Comparison of ENCODE assay signal across 16 mouse cellular contexts in genomic region chr5:124056956-124057355, GRCm38 (mm10).
"Had no signal": no experiment of that assay in that cellular context is flagged by ENCODE, and none has a peak within 500 bp of the region (broad histone marks: within the 10 kb centered on the region; RNA-seq: fewer than 3 reads in every experiment).

No protein-coding gene starts in this region.

- H3K4me3 ChIP-seq: left cerebral cortex, adult 2 months; lung, embryonic 15.5 days; megakaryocyte, embryonic 14.5 days; midbrain, embryonic 12.5 days; midbrain, embryonic 15.5 days; myocyte; neural tube, embryonic 13.5 days had no signal

- DNase-seq: kidney, adult 18-20 months; kidney, postnatal 10 days; kidney, postnatal 36 days; layer of hippocampus, postnatal 36 days; lung, adult 18-20 months; lung, postnatal 10 days; lung, postnatal 36 days; thymus, adult 18-20 months had no signal

- H3K4me2 ChIP-seq: lung, embryonic 15.5 days; midbrain, embryonic 12.5 days; midbrain, embryonic 15.5 days; neural tube, embryonic 13.5 days had no signal

- H3K36me3 ChIP-seq: lung, embryonic 15.5 days; midbrain, embryonic 12.5 days; midbrain, embryonic 15.5 days; neural tube, embryonic 13.5 days had no signal

- H3K9me3 ChIP-seq: lung, embryonic 15.5 days; midbrain, embryonic 12.5 days; midbrain, embryonic 15.5 days; neural tube, embryonic 13.5 days had no signal

- H3K4me1 ChIP-seq: lung, embryonic 15.5 days; midbrain, embryonic 12.5 days; midbrain, embryonic 15.5 days had no signal

- ATAC-seq: midbrain, embryonic 15.5 days had no signal

- H3K27me3 ChIP-seq: lung, embryonic 15.5 days; megakaryocyte, embryonic 14.5 days; midbrain, embryonic 12.5 days; midbrain, embryonic 15.5 days; neural tube, embryonic 13.5 days had no signal

- H3K9ac ChIP-seq: liver, embryonic 14.5 days; lung, embryonic 15.5 days; midbrain, embryonic 12.5 days; midbrain, embryonic 15.5 days; neural tube, embryonic 13.5 days had no signal

- H3K27ac ChIP-seq: left cerebral cortex, adult 2 months; liver, embryonic 14.5 days; lung, embryonic 15.5 days; midbrain, embryonic 12.5 days; midbrain, embryonic 15.5 days; neural tube, embryonic 13.5 days had no signal
